Comparison of ENCODE assay signal across 13 mouse cellular contexts in the genomic region with DNA sequence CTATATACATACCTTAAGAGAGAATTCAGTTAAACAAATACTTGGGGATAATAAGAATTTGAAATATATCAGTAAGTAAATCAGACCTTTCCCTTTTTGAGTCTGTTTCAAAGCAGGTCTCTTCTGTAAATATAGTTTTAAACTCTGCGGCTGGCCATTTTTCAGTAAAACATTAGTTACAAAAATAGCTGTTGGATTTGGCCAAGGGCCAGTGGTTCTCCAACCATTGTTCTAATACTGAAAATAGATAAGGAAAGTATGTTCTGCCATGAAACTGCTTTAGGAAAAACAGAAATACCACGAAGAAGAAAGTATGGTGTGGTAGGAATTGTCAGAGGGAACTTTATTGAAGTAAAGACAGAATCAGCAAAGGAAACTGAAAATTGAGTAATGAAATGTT. TPM values are rescaled to one million over a fixed set of nuclear protein-coding genes. Genes with fewer than 3 reads are reported as not detected.
DNase-seq lines count a peak whose midpoint lies in the region.
"Had no signal": no experiment of that assay in that cellular context is flagged by ENCODE, and none has a peak within 500 bp of the region (broad histone marks: within the 10 kb centered on the region; RNA-seq: fewer than 3 reads in every experiment).

No protein-coding gene starts in this region.

- DNase-seq in heart, adult 18-20 months: peak; percentile 48 to 52
- DNase-seq in heart, adult 11 months: no peak
- DNase-seq in kidney, postnatal 36 days: peak; percentile 32 to 58
- no peak for DNase-seq in kidney, adult 8-10 months
- DNase-seq in testis, postnatal 10 days (ENCODE audit: low spot score): peak; percentile 57
- no peak for DNase-seq in testis, postnatal 14 days (ENCODE audit: low spot score)
- DNase-seq in right cerebral cortex, adult 2 months (ENCODE audit: low spot score in 2 of 2): no peak
- no peak for DNase-seq in cerebellum, adult 9-10 months
- DNase-seq: B cell, adult 2 months; layer of hippocampus, postnatal 36 days; left cerebral cortex, postnatal 4 days; right cerebral cortex, postnatal 25 days; thymus, adult 18-20 months had no signal

RNA-seq across cellular contexts. Expression of a gene that starts 6.3 kb away (rescaled TPM):
- total RNA-seq in heart, adult 18-20 months (2021): 10 to 100 TPM; 75.0 to 78.1 TPM

RNA-seq across cellular contexts. Expression of a gene that starts 7.4 kb away (rescaled TPM):
- total RNA-seq in heart, adult 18-20 months (2021): 10 to 100 TPM; 83.4 to 86.0 TPM

Comparison
In these comparisons a context has a peak if more than half of its experiments do, and no peak if none do; other contexts are left out.
1. DNase-seq: peak in heart, adult 18-20 months (2 of 2), kidney, postnatal 36 days (2 of 2) and testis, postnatal 10 days (single experiment); none in heart, adult 11 months (single experiment), kidney, adult 8-10 months (0 of 2), testis, postnatal 14 days (single experiment), right cerebral cortex, adult 2 months (0 of 2) and cerebellum, adult 9-10 months (single experiment).